Mouse (Mus musculus) cerebellum, adult 2 months (tissue): Measurements from ENCODE around the gene Atp1a1.

Source experiments
- CTCF ChIP-seq: fragments of 200-500 bp; IDR thresholded peaks from 2 replicates; pipeline ENCODE4 v1.5.1; 2011; ENCODE audit warnings: low read depth, mild to moderate bottlenecking, control low read depth, low read length, moderate library complexity, borderline replicate concordance; ENCODE audit not compliant: insufficient read depth
- POLR2A ChIP-seq: fragments of 200-500 bp; IDR thresholded peaks from 2 replicates; pipeline ENCODE4 v1.6.1; 2011; ENCODE audit warnings: low read length, control low read depth, borderline replicate concordance; ENCODE audit not compliant: insufficient read depth

- TF ChIP-seq POLR2A (no peak), CTCF (no peak)
Observed at GRCm38 (mm10) chr3:101556712-101557111, 47.8 kb downstream of the Atp1a1 start.
